Mouse (Mus musculus) midbrain, embryonic 13.5 days (tissue): ENCODE measurements around the gene Cox11. TPM values are rescaled to one million over a fixed set of nuclear protein-coding genes. Genes with fewer than 3 reads are reported as not detected.

Experiments
- ATAC-seq: fragments of 200-750 bp; cut with Nextera tagmentation; 2 replicates; pipeline ENCODE4 v1.8.0; 2017; ENCODE audit warnings: mild to moderate bottlenecking, moderate TSS enrichment, moderate library complexity
- H3K27ac ChIP-seq: fragments of 300-500 bp; sonication (generic); 2 replicates; pipeline ENCODE4 v1.5.1; 2015; ENCODE audit warnings: inconsistent platforms, mild to moderate bottlenecking, moderate library complexity
- H3K27me3 ChIP-seq: fragments of 300-500 bp; sonication (generic); 2 replicates; pipeline ENCODE4 v1.6.1; 2015; ENCODE audit warnings: mild to moderate bottlenecking, inconsistent platforms
- H3K36me3 ChIP-seq: fragments of 300-500 bp; sonication (generic); 2 replicates; pipeline ENCODE4 v1.6.1; 2015; ENCODE audit warnings: mild to moderate bottlenecking, inconsistent platforms
- H3K4me1 ChIP-seq: fragments of 300-500 bp; sonication (generic); replicated peaks from 2 replicates; pipeline ENCODE4 v1.6.1; 2015; ENCODE audit warnings: inconsistent platforms
- H3K4me2 ChIP-seq: fragments of 300-500 bp; sonication (generic); replicated peaks from 2 replicates; pipeline ENCODE4 v1.6.1; 2015; ENCODE audit warnings: moderate library complexity, mild to moderate bottlenecking, inconsistent platforms
- H3K4me3 ChIP-seq: fragments of 300-500 bp; sonication (generic); replicated peaks from 2 replicates; pipeline ENCODE4 v1.5.1; 2015; ENCODE audit warnings: mild to moderate bottlenecking, inconsistent platforms
- H3K9ac ChIP-seq: fragments of 300-500 bp; sonication (generic); replicated peaks from 2 replicates; pipeline ENCODE4 v1.6.1; 2015; ENCODE audit warnings: mild to moderate bottlenecking, inconsistent platforms
- H3K9me3 ChIP-seq: fragments of 300-500 bp; sonication (generic); 2 replicates; pipeline ENCODE4 v1.6.1; 2016; ENCODE audit warnings: mild to moderate bottlenecking, inconsistent platforms
- WGBS: fragments of 180-500 bp; shearing (Covaris S2); methylation state at CpG from one replicate; pipeline ENCODE4 v1.1.7; 2015; 5-methylcytosine and 5-hydroxymethylcytosine counted together
- polyA plus RNA-seq: library from polyadenylated mRNA; unstranded; fragments of >200 nt; fragmentation: Nextera tagmentation; extraction: Ambion mirVana; gene quantifications from 2 replicates; pipeline ENCODE4 v1.2.1, GENCODE M21; 2015

Gene Cox11
- polyA plus RNA-seq, 1 experiment from 2014 or later: 36.7 TPM

- Histone ChIP-seq H3K36me3 (0 out of 2 replicates have a peak, but pooled peaks cover 4% of the 10 kb centered on the region), H3K4me3 (no peak overlapping the region), H3K9ac (no peak overlapping the region), H3K27me3 (no peaks in the 10 kb centered on the region), H3K27ac (peak overlapping the region; percentile 25; the same call in 1 of the 2 replicates), H3K4me1 (peaks cover 29% of the 10 kb centered on the region), H3K4me2 (no peak overlapping the region), H3K9me3 (no peaks in the 10 kb centered on the region)
- WGBS: 77% methylated on average over 3 of the region's 3 CpGs
- no peak for ATAC-seq
Observed at GRCm38 (mm10) chr11:90666144-90666757, 28.3 kb downstream of the Cox11 start.

- 88% methylated on average over 4 of the region's 4 CpGs for WGBS
Observed at GRCm38 (mm10) chr11:90666916-90667315, 28.9 kb downstream of the Cox11 start.

GRCm38 (mm10) chr11:90667325-90667724, 29.4 kb downstream of the Cox11 start:
- H3K27ac ChIP-seq: no peak overlapping the region
- 95% methylated on average over 6 of the region's 6 CpGs for WGBS
- H3K27me3 ChIP-seq: no peaks in the 10 kb centered on the region
- no peak overlapping the region for H3K4me3 ChIP-seq
- 0 out of 2 replicates have a peak, but pooled peaks cover 4% of the 10 kb centered on the region for H3K36me3 ChIP-seq
- H3K4me2 ChIP-seq: no peak overlapping the region
- no peak overlapping the region for H3K9ac ChIP-seq
- no peak for ATAC-seq
- H3K9me3 ChIP-seq: no peaks in the 10 kb centered on the region
- peaks cover 29% of the 10 kb centered on the region for H3K4me1 ChIP-seq

More at GRCm38 (mm10) chr11:90666916-90667315, 28.9 kb downstream of the Cox11 start:
- no peak for ATAC-seq
- H3K27ac ChIP-seq: no peak overlapping the region
- peaks cover 29% of the 10 kb centered on the region for H3K4me1 ChIP-seq
- H3K27me3 ChIP-seq: no peaks in the 10 kb centered on the region
- H3K9me3 ChIP-seq: no peaks in the 10 kb centered on the region
- H3K4me3 ChIP-seq: no peak overlapping the region
- 0 out of 2 replicates have a peak, but pooled peaks cover 4% of the 10 kb centered on the region for H3K36me3 ChIP-seq
- no peak overlapping the region for H3K4me2 ChIP-seq
- no peak overlapping the region for H3K9ac ChIP-seq

GRCm38 (mm10) chr11:90675479-90676110, 37.6 kb downstream of the Cox11 start:
- Histone ChIP-seq H3K4me1 (no peaks in the 10 kb centered on the region), H3K4me2 (no peak overlapping the region), H3K4me3 (no peak overlapping the region), H3K9ac (no peak overlapping the region), H3K36me3 (no peaks in the 10 kb centered on the region), H3K9me3 (no peaks in the 10 kb centered on the region), H3K27ac (no peak overlapping the region), H3K27me3 (no peaks in the 10 kb centered on the region)
- 87% methylated on average over 5 of the region's 5 CpGs for WGBS
- 0 out of 2 replicates have a peak, but pooled peaks have one; percentile 24 for ATAC-seq

- 83% methylated on average over 7 of the region's 7 CpGs for WGBS
- Histone ChIP-seq H3K4me1 (no peaks in the 10 kb centered on the region), H3K36me3 (no peaks in the 10 kb centered on the region; the same call in 1 of the 2 replicates), H3K27ac (no peak overlapping the region), H3K9me3 (no peaks in the 10 kb centered on the region), H3K4me3 (no peak overlapping the region), H3K27me3 (no peaks in the 10 kb centered on the region), H3K9ac (no peak overlapping the region), H3K4me2 (no peak overlapping the region)
- ATAC-seq: no peak
Observed at GRCm38 (mm10) chr11:90677027-90677426, 39.1 kb downstream of the Cox11 start.

GRCm38 (mm10) chr11:90677771-90678288, 39.9 kb downstream of the Cox11 start:
- ATAC-seq: no peak
- 66% methylated on average over 8 of the region's 8 CpGs for WGBS

GRCm38 (mm10) chr11:90678582-90678981, 40.6 kb downstream of the Cox11 start:
- Histone ChIP-seq H3K4me3 (no peak overlapping the region), H3K27me3 (no peaks in the 10 kb centered on the region), H3K9ac (no peak overlapping the region), H3K36me3 (no peaks in the 10 kb centered on the region; the same call in 1 of the 2 replicates), H3K9me3 (no peaks in the 10 kb centered on the region), H3K4me2 (no peak overlapping the region), H3K4me1 (no peaks in the 10 kb centered on the region), H3K27ac (no peak overlapping the region)
- no peak for ATAC-seq
- WGBS: 79% methylated on average over 5 of the region's 5 CpGs

More at GRCm38 (mm10) chr11:90677771-90678288, 39.9 kb downstream of the Cox11 start:
- H3K9ac ChIP-seq: no peak overlapping the region
- no peaks in the 10 kb centered on the region for H3K27me3 ChIP-seq
- H3K36me3 ChIP-seq: no peaks in the 10 kb centered on the region; the same call in 1 of the 2 replicates
- H3K4me2 ChIP-seq: no peak overlapping the region
- no peaks in the 10 kb centered on the region for H3K4me1 ChIP-seq
- no peak overlapping the region for H3K27ac ChIP-seq
- no peak overlapping the region for H3K4me3 ChIP-seq
- H3K9me3 ChIP-seq: no peaks in the 10 kb centered on the region

GRCm38 (mm10) chr11:90681171-90681570, 43.2 kb downstream of the Cox11 start:
- no peak overlapping the region for H3K4me2 ChIP-seq
- H3K36me3 ChIP-seq: no peaks in the 10 kb centered on the region; the same call in 1 of the 2 replicates
- no peak overlapping the region for H3K9ac ChIP-seq
- no peaks in the 10 kb centered on the region for H3K9me3 ChIP-seq
- peaks cover 6% of the 10 kb centered on the region for H3K27me3 ChIP-seq
- no peak overlapping the region for H3K4me3 ChIP-seq
- no peak overlapping the region for H3K27ac ChIP-seq
- ATAC-seq: no peak
- H3K4me1 ChIP-seq: no peaks in the 10 kb centered on the region

- H3K4me3 ChIP-seq: no peak overlapping the region
- WGBS: 77% methylated on average over 6 of the region's 6 CpGs
- H3K27ac ChIP-seq: no peak overlapping the region
- no peaks in the 10 kb centered on the region; the same call in 1 of the 2 replicates for H3K36me3 ChIP-seq
- H3K9me3 ChIP-seq: no peaks in the 10 kb centered on the region
- no peak for ATAC-seq
- H3K4me2 ChIP-seq: no peak overlapping the region
- peaks cover 24% of the 10 kb centered on the region for H3K27me3 ChIP-seq
- H3K4me1 ChIP-seq: peaks cover 11% of the 10 kb centered on the region
- H3K9ac ChIP-seq: no peak overlapping the region
Observed at GRCm38 (mm10) chr11:90684765-90685164, 46.8 kb downstream of the Cox11 start.

GRCm38 (mm10) chr11:90685196-90685595, 47.2 kb downstream of the Cox11 start:
- no peak overlapping the region for H3K4me2 ChIP-seq
- no peaks in the 10 kb centered on the region for H3K9me3 ChIP-seq
- no peak overlapping the region for H3K9ac ChIP-seq
- H3K4me3 ChIP-seq: no peak overlapping the region
- peaks cover 11% of the 10 kb centered on the region for H3K4me1 ChIP-seq
- H3K27me3 ChIP-seq: peaks cover 24% of the 10 kb centered on the region
- H3K27ac ChIP-seq: no peak overlapping the region
- 72% methylated on average over 6 of the region's 6 CpGs for WGBS
- ATAC-seq: no peak
- H3K36me3 ChIP-seq: no peaks in the 10 kb centered on the region; the same call in 1 of the 2 replicates

GRCm38 (mm10) chr11:90686287-90687025, 48.5 kb downstream of the Cox11 start:
- no peak overlapping the region for H3K27ac ChIP-seq
- H3K4me3 ChIP-seq: peak overlapping the region; percentile 47
- H3K27me3 ChIP-seq: peaks cover 24% of the 10 kb centered on the region
- H3K4me1 ChIP-seq: peaks cover 11% of the 10 kb centered on the region
- peak overlapping the region; percentile 81 for H3K4me2 ChIP-seq
- WGBS: 72% methylated on average over 13 of the region's 13 CpGs
- peak; percentile 44 for ATAC-seq
- H3K9ac ChIP-seq: no peak overlapping the region; the same call in 1 of the 2 replicates
- no peaks in the 10 kb centered on the region for H3K9me3 ChIP-seq
- no peaks in the 10 kb centered on the region for H3K36me3 ChIP-seq

GRCm38 (mm10) chr11:90687040-90687439, 49.1 kb downstream of the Cox11 start:
- 2% methylated on average over 17 of the region's 17 CpGs for WGBS
- ATAC-seq: peak; percentile 64
- Histone ChIP-seq H3K27ac (no peak overlapping the region), H3K36me3 (no peaks in the 10 kb centered on the region), H3K9ac (peak overlapping the region; percentile 64), H3K4me1 (peaks cover 11% of the 10 kb centered on the region), H3K27me3 (peaks cover 24% of the 10 kb centered on the region), H3K4me2 (peak overlapping the region; percentile 81), H3K9me3 (no peaks in the 10 kb centered on the region), H3K4me3 (peak overlapping the region; percentile 47)
